Mouse (Mus musculus) T-helper 1 cell (primary cell): ENCODE data around the gene Hist1h4j.

ENCODE experiments used
- in situ Hi-C: fragments of 300-600 bp; cut with MboI, MseI; formaldehyde crosslinking; loops from one replicate; pipeline ENCODE4 v1.15.1; 2025; ENCODE audit warnings: high pct_unique_total_duplicates

Hist1h4j gene

DNA sequence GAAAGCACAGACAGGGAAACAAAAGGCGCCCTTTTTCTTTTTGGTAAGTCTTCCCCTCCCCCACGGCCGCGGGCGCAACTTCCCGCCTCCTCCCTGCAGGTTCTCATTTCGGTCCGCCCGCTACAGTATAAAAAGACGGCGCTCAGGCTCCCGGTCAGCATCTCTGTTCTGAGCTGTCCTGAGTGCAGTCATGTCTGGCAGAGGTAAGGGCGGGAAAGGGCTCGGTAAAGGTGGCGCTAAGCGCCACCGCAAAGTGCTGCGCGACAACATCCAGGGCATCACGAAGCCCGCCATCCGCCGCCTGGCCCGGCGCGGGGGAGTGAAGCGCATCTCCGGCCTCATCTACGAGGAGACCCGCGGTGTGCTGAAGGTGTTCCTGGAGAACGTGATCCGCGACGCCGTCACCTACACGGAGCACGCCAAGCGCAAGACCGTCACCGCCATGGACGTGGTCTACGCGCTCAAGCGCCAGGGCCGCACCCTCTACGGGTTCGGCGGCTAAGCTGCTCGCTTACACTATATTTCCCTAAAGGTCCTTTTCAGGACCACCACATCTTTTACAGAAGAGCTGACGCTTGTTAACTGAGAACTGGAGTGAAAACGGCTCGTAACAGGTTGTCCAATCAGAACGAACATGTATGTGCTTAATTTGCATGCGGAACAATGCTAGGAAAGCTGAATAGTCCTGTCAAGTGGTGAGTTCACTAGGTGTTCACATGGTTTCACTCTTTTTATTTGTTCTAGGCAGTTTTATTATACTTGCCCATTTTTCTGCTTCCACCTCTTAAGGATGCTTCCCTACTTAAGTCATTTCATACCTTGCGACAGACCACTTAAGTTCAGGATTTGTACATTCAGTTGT lies at the start of gene Hist1h4j:
Gene Hist1h4j (plus strand): TSS at position 159 of the 862 bp plus-strand sequence.
- in situ Hi-C loops: loop anchor here (5.0 kb wide), 1 partner anchor 47 kb away; the partner anchor contains the start of genes Hist1h1b and Hist1h3i

DNA sequence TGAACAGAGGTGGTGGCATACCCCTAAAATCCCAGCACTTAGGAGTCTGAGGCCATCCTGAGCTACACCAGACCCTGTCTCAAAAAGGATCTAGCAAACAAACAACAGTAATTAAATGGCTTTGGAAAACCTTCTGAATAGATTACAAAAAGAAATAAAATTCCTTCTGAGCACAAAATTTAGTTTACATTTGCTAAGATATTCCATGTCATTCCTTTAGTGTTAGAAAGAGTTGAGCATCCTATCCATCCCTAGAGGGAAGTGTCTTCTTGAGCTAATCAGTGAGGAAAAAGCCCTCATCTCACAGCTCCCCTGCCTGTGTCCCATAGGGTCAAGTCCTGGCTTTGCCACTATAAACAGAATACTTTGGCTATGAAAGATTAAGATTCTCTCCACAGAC lies 37.1 kb upstream of the Hist1h4j start, which contains the start of gene Olfr1359:
Gene Olfr1359 (plus strand): TSS at position 301 of the 400 bp plus-strand sequence.
- in situ Hi-C loops: no loop called here

DNA sequence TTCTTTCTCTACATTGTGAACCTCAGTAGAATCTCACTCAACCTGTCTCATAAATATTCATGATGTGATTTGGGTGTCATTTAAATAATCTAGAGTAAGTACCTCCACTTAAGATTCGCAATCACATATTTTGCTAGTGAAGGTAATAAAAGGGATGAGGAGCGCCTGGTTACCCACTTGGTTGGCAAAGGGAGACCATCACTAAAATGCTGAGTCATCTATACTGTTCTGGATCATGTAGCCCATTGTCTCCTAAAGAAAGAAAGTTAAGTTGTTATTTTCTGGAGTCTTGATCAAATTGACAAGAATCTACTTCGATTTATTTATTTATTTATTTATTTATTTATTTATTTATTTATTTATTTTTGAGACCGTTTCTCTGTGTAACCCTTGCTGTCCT lies 28.2 kb upstream of the Hist1h4j start:
- in situ Hi-C loops: loop anchor here (25.0 kb wide), 1 partner anchor 1606 kb away; no protein-coding TSS in a partner anchor

DNA sequence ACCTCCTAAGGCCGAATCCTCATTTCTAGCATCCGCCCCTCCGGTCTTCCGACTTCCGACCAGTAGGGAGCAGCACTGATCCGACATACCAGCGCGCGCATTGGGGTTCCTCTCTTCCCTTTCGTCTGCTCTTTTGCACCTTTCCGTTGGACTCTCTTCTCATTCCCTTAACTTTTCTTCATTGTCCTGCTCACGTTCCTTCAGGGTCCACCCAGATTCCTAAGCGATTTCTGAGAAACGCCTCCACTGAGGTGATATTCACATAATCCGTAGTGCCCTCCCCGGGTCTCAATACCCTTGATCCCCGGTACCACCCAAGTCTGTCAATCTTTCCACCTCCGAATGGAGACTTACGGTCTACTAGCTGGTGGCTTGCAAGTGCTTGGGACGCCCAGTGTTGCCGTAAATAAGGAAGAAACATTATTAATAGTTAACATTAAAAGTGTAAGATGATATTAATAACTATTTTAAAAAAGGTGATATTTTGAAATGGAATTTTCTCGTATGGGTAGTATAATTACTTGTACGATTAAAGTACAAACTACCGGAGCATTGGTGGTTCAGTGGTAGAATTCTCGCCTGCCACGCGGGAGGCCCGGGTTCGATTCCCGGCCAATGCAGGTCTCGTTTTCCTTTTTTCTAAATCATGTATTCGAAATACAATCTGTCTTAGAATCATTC lies 24.7 kb upstream of the Hist1h4j start:
- in situ Hi-C loops: loop anchor here (10.0 to 25.0 kb wide), 2 partner anchors 215 to 1602 kb away; no protein-coding TSS in a partner anchor

DNA sequence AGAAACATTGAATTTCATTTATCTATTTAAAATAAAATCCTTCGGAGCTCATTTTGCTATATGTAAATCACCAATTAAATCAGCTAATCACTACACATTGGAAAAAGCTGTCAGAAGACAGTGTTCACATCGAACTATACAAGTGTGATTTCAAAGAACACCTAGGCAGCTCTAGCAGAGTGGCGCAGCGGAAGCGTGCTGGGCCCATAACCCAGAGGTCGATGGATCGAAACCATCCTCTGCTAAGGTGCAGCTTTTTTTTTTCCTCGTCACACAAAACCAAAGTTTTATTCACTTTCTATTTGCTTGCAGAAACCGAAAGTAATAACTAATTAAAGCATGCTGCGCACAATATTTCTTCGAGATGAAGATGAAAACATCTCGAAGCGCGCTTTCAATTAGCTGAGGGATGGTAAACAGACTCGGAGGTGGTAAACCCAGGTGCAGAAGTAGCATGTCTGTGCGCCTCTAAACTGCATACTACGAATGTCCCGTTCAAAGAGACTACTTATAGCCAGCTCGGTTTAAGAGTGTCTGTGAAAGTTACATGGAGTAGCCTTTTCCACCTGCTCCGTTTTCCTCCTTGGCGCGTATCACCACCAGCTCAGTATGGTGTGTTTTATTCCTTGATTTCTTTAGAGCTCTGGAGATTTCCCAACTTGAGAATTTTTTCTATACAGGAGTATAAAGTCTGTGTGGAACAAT lies 23.9 kb upstream of the Hist1h4j start:
- in situ Hi-C loops: loop anchor here (10.0 to 25.0 kb wide), 2 partner anchors 214 to 1601 kb away; no protein-coding TSS in a partner anchor

DNA sequence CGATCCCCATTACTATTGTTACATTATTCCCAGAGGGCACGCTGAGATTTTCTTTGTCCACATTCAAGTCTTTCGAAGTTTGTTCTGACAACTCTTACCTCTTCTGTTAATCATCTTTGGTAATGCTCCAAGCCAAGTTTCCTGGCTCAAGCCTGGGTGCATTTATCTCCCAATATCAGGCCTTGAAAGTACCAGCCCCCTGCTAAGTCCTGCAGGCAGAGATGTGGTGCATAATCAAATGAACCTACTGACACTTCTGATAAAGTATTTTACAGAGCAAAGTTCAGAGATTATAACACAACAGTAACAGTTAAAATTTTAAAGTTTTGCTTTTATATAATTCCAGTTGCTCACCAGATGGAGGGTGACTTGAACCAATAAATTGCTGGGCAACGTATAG lies 23.2 kb upstream of the Hist1h4j start:
- in situ Hi-C loops: loop anchor here (10.0 to 25.0 kb wide), 2 partner anchors 213 to 1601 kb away; no protein-coding TSS in a partner anchor

DNA sequence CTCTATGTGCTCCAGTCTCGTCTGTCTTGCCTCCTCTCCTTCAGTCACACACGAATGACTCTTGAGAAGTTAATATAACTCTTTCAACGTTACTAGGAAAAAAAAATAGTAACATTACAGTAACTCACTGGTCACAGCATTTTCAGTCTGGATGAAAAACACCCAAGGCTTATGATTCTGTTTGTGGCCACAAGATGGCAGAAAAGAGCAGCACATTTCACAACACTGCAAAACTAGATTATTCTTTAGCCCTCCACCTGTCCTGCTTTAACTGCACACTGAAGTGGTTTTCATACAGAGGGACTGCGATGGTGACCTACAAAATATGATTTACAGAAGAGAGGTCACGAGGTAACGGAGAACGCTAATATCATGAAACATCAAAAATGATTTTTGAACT lies 20.1 kb upstream of the Hist1h4j start:
- in situ Hi-C loops: loop anchor here (5.0 to 25.0 kb wide), 4 partner anchors 210 to 1968 kb away; partner anchors contain the start of genes Hist1h2ac, Hist1h2bc and Hist1h3g

DNA sequence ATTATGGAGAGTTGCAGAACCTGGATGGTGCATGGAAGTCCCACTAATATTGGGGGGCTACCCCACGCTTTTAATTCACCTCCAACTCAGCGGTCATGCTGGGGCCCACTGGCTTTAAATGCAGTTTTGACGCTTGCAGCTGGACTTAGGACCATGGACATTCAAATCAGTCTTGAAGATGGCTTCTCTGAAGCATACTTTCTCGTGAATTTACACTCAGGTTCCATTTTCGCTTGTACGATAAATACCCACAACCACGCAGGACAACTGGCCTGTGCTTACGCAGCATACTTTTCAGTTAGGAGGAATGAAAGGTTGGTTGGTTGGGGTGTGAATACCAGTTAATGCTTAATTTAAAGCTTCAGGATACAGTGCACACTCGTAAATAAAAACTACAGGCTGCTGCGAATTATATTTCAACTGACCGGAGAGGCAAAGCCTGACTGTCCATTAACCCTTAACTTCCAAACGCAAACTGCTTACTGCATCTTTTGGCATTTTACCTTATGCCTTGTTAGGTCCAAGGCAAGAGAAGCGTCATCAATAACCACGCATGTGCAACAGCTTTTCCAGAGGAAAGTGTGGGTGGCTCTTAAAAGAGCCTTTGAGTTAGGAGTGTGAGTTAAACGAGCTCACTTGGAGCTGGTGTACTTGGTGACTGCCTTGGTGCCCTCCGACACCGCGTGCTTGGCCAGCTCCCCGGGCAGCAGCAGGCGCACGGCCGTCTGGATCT lies 19.6 kb upstream of the Hist1h4j start:
- in situ Hi-C loops: loop anchor here (5.0 to 25.0 kb wide), 4 partner anchors 210 to 1967 kb away; partner anchors contain the start of genes Hist1h2ac, Hist1h2bc and Hist1h3g

DNA sequence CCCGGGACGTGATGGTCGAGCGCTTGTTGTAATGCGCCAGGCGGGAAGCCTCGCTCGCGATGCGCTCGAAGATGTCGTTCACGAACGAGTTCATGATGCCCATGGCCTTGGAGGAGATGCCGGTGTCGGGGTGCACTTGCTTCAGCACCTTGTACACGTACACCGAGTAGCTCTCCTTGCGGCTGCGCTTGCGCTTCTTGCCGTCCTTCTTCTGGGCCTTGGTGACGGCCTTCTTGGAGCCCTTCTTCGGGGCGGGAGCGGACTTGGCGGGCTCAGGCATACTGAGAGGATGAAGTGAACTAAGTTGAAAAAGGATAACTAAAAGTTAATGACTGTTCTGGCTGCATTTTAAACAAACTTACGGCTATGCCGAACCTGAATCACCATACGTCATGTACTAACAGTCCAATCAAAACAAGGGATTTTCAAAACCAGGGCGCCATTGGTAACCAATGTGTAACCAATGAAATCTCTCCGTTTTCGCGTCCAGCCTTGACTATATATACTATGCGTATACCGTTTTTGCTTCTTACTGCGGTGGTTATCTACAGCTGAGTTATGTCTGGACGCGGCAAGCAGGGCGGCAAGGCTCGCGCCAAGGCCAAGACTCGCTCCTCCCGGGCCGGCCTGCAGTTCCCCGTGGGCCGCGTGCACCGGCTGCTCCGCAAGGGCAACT lies 18.9 kb upstream of the Hist1h4j start, which contains the start of the genes Hist1h2bl and Hist1h2ai:
Gene Hist1h2bl (minus strand): TSS at position 280 of the 676 bp plus-strand sequence.
Gene Hist1h2ai (plus strand): TSS at position 559 of the 676 bp plus-strand sequence.
- in situ Hi-C loops: loop anchor here (5.0 to 25.0 kb wide), 4 partner anchors 209 to 1966 kb away; partner anchors contain the start of genes Hist1h2ac, Hist1h2bc and Hist1h3g

DNA sequence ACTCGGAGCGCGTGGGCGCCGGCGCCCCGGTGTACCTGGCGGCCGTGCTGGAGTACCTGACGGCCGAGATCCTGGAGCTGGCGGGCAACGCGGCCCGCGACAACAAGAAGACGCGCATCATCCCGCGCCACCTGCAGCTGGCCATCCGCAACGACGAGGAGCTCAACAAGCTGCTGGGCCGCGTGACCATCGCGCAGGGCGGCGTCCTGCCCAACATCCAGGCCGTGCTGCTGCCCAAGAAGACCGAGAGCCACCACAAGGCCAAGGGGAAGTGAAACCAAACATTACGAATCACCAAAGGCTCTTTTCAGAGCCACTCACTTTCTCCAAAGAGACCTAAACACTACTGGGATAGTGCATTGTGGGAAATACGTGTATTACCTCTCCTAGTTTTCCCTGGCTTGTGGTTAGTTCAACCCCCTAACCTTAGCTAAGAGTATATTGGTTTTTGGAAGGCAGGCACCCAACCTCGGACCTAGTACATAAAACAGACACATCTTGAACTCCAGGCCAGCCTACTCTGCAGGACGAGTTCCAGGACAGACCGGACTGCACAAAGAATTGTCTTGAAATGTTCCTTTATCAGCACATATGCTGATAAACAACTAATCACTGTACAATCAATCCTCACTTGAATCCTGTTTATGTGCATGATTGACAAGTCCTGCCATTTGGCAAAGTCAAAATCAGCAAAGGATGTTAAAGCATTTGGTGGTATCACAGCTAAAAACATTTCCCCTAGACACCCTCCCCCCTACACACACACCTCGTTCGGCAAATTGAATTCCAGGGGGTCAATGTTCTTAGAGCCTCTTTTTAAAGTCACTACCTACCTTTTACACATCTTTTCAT lies 18.1 kb upstream of the Hist1h4j start:
- in situ Hi-C loops: loop anchor here (5.0 to 25.0 kb wide), 4 partner anchors 208 to 1966 kb away; partner anchors contain the start of genes Hist1h2ac, Hist1h2bc and Hist1h3g

DNA sequence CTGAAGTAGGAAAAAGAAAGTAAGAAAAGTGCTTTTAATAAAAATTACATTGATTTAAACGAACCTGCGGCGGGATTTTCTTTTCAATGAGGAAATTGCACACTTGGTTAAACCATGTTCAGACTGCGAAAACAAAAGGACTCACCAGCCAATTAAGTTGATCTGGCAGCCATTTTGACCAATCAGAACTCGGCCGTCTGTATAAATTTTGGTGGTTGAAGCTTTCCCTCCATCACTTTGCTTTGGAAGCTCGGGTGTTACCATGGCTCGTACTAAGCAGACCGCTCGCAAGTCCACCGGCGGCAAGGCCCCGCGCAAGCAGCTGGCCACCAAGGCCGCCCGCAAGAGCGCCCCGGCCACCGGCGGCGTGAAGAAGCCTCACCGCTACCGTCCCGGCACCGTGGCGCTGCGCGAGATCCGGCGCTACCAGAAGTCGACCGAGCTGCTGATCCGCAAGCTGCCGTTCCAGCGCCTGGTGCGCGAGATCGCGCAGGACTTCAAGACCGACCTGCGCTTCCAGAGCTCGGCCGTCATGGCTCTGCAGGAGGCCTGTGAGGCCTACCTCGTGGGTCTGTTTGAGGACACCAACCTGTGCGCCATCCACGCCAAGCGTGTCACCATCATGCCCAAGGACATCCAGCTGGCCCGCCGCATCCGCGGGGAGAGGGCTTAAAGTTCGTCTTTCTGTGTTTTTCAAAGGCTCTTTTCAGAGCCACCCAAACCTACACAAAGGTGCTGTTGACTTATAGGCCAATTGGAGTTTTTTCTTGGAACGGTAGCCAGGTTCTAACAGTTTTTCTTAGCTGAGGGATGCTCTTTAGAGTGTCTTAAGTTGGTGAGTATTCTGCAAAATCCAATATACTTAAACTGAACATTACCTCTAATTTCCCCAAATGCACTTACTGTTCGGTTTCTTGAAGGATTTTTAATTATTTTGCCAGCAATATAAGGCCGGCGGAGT lies 17.2 kb upstream of the Hist1h4j start, which contains the start of gene Hist1h3h:
Gene Hist1h3h (plus strand): TSS at position 263 of the 961 bp plus-strand sequence.
- in situ Hi-C loops: loop anchor here (5.0 to 25.0 kb wide), 4 partner anchors 207 to 1965 kb away; partner anchors contain the start of genes Hist1h2ac, Hist1h2bc and Hist1h3g

DNA sequence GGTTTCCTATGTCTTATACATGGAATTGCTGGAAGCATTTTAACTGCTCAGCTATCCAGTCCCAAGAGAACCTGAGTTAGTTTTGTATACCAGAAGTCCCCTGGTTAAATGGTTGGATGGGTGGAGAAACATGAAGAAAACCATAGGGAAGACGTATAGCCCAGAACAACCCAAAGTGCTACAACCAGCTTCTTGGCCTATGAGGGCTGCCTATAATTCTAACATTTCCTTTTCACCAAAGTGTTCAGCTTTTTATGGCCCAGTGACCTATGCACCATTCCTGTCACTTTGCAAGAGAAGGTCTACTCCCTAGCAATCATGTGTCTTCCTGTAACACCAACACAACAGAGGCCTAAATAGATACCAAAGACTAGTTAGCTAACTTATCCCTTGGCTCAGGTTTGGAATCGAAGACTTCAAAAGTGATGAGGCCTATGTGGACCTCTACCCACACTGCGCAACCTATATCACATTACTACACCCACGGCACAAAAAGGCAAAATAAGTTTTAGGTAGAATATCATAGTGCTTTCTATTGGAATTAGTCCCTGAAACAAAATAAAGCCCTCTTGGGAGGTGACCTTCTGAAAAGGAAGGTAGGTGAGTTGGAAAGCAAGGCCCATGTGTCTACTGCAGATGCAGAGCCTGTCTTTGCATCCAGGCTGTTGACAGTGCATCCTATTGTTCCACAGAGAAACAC lies 16.3 kb upstream of the Hist1h4j start:
- in situ Hi-C loops: loop anchor here (5.0 to 25.0 kb wide), 4 partner anchors 206 to 1964 kb away; partner anchors contain the start of genes Hist1h2ac, Hist1h2bc and Hist1h3g

DNA sequence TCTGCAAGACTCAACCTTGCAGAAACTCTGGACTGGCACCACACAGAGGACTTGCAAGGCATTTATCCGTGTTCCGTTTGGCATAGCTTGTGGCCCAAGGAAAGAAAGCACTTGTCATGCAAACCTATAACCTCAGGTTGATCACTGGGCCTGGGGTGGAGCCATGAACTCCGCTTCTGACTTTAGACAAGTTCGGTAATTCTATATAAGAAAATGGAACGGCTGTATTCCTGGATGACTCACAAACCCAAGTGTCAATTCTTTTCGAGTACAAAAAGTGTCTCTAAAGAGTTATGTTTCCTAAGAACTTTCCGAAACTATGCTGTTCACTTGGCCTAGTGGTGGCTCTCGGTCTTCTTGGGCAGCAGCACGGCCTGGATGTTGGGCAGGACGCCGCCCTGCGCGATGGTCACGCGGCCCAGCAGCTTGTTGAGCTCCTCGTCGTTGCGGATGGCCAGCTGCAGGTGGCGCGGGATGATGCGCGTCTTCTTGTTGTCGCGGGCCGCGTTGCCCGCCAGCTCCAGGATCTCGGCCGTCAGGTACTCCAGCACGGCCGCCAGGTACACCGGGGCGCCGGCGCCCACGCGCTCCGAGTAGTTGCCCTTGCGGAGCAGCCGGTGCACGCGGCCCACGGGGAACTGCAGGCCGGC lies 13.6 kb upstream of the Hist1h4j start:
- in situ Hi-C loops: loop anchor here (5.0 to 25.0 kb wide), 3 partner anchors 316 to 1851 kb away; partner anchors contain the start of genes Hist1h2ad, Hist1h2ae, Hist1h2ah and Hist1h2bf

DNA sequence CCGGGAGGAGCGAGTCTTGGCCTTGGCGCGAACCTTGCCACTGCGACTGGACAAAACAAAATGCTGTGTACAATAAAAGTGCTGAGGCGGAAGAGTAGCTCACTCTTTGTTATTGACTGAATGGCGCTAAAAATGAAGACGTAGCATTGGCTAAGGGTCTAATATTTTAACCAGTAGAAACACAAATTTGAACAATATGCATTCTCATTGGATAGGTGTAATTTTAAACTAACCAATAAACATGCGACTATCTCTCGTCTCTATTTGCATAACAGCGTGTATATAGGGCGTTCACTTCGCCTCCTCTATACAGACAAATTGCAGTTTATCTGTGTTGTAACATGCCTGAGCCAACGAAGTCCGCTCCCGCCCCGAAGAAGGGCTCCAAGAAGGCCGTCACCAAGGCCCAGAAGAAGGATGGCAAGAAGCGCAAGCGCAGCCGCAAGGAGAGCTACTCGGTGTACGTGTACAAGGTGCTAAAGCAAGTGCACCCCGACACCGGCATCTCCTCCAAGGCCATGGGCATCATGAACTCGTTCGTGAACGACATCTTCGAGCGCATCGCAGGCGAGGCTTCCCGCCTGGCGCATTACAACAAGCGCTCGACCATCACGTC lies 13.0 kb upstream of the Hist1h4j start, which contains the start of gene Hist1h2bm:
Gene Hist1h2bm (plus strand): TSS at position 288 of the 616 bp plus-strand sequence.
- in situ Hi-C loops: loop anchor here (5.0 to 25.0 kb wide), 3 partner anchors 315 to 1850 kb away; partner anchors contain the start of genes Hist1h2ad, Hist1h2ae, Hist1h2ah and Hist1h2bf

DNA sequence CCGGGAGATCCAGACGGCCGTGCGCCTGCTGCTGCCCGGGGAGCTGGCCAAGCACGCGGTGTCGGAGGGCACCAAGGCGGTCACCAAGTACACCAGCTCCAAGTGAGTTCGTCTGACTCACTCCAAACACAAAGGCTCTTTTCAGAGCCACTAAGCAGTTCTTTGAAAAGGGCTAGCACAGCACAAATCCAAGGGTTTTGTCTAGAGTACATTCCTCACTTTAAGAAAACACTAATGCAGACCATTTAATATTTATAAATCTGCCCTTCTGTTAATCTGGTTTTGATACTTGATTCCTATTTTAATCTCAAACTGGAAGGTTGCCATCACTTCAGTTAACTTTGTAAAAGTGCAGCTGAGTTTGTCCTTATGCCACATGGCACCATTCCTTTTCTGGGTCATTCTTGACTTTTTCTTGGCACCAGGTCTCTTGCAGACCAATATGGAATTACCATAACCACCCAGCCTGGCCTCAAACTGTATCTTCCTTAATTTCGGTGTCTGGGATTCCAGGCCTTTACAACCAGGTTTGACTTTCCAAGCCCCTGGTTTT lies 12.4 kb upstream of the Hist1h4j start:
- in situ Hi-C loops: loop anchor here (5.0 to 25.0 kb wide), 3 partner anchors 315 to 1850 kb away; partner anchors contain the start of genes Hist1h2ad, Hist1h2ae, Hist1h2ah and Hist1h2bf
